Mouse (Mus musculus): ENCODE data around the gene Alox15.

DNA sequence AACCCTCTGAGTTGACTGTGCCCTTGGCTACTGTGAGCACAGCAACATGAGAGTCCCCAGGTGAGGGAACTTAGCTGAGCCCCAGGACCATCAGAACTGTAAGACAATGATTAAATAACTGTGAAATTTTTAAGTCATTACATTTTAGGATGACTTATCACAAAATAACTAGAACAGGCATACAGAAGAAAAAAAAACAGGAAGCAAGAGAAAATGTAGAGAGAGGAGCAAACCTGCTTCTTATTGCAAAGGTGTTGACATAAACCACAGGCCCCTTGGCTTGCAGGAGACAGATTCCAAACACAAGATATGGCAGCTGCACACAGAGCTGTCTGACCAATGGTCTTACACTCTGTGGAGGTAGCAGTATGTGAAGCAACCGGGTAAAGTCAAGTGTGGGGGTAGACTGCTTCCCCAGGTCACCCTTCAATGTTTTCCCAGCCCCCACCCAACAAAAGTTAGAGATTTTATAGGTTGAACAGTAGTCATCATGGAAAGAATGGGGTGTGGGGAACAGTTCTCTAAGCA is 28.7 kb upstream of the Alox15 start:
- TF ChIP-seq CTCF (IDR thresholded peaks at IDR 0.05; ENCODE audit: low read depth) (no peak), EP300 (IDR thresholded peaks at IDR 0.05; ENCODE audit: low read depth) (no peak)
